ENCODE assay signal across 8 mouse cellular contexts in genomic region chr10:53863486-53864357, GRCm38 (mm10).
A peak's percentile ranks its signal among the peaks of the same experiment; 100 is the strongest.
DNase-seq lines count a peak whose midpoint lies in the region; TF ChIP-seq lines count a peak whose summit lies in the region.

No protein-coding gene starts in this region.

- TF ChIP-seq CTCF in E14TG2a.4 (conservative IDR thresholded peaks at IDR 0.05; ENCODE audit: low read length), result peak; percentile 8; the same call in 1 of the 2 replicates
- peak; percentile 52 for TF ChIP-seq CTCF in lung, adult 2 months (IDR thresholded peaks at IDR 0.05; ENCODE audit: insufficient read depth, low read length)

- 60% methylated on average over 7 of the region's 7 CpGs for WGBS in embryonic facial prominence, embryonic 10.5 days
- WGBS in lung, adult 2 months, result 39% methylated on average over 7 of the region's 7 CpGs

- no peaks in the 10 kb centered on the region for H3K9me3 ChIP-seq in E14TG2a.4 (ENCODE audit: low read length)
- no peaks in the 10 kb centered on the region for H3K9me3 ChIP-seq in embryonic facial prominence, embryonic 10.5 days

- no peaks in the 10 kb centered on the region for H3K27me3 ChIP-seq in E14TG2a.4 (ENCODE audit: insufficient read depth, low read length)
- H3K27me3 ChIP-seq in embryonic facial prominence, embryonic 10.5 days (replicated peaks; ENCODE audit: low read depth, poor library complexity, severe bottlenecking), result no peaks in the 10 kb centered on the region

- H3K4me1 ChIP-seq in E14TG2a.4 (replicated peaks; ENCODE audit: low read depth, low read length), result no peaks in the 10 kb centered on the region
- no peaks in the 10 kb centered on the region for H3K4me1 ChIP-seq in embryonic facial prominence, embryonic 10.5 days
- H3K4me1 ChIP-seq in lung, adult 2 months (ENCODE audit: control insufficient read depth, insufficient read depth, low read length), result no peaks in the 10 kb centered on the region

- peak; percentile 18 for DNase-seq in adrenal gland, adult 8-10 months
- peak; percentile 51 for DNase-seq in embryonic facial prominence, embryonic 10.5 days (ENCODE audit: low spot score)
- peak; percentile 72 for DNase-seq in heart, postnatal 4 days
- peak; percentile 29 to 54 for DNase-seq in layer of hippocampus, adult 8-10 months (ENCODE audit: low spot score in 2 of 2)
- DNase-seq in lung, adult 2 months, result peak; percentile 20
- DNase-seq in ovary, postnatal 14 days (ENCODE audit: low spot score), result peak; percentile 51
- peak; percentile 67 for DNase-seq in thymus, postnatal 4 days

- H3K27ac ChIP-seq in embryonic facial prominence, embryonic 10.5 days (replicated peaks), result no peak overlapping the region

- no peak for TF ChIP-seq POLR2A in lung, adult 2 months (IDR thresholded peaks at IDR 0.05; ENCODE audit: borderline replicate concordance, extremely low read depth, low read depth, low read length)

- no peak overlapping the region for H3K4me3 ChIP-seq in E14TG2a.4 (replicated peaks; ENCODE audit: low read length)
- H3K4me3 ChIP-seq in embryonic facial prominence, embryonic 10.5 days, result no peak overlapping the region
- H3K4me3 ChIP-seq in lung, adult 2 months (replicated peaks; ENCODE audit: extremely low read depth, low read depth, low read length), result no peak overlapping the region

- no peaks in the 10 kb centered on the region for H3K36me3 ChIP-seq in E14TG2a.4 (ENCODE audit: insufficient read depth, low read length)
- H3K36me3 ChIP-seq in embryonic facial prominence, embryonic 10.5 days (replicated peaks), result no peaks in the 10 kb centered on the region

Comparison
In these comparisons a context has a peak if more than half of its experiments do, and no peak if none do; other contexts are left out.
1. DNase-seq: peak in every context shown above with its lines; median percentile 72 in heart, postnatal 4 days; 67 in thymus, postnatal 4 days; 51 in embryonic facial prominence, embryonic 10.5 days; 51 in ovary, postnatal 14 days; 42 in layer of hippocampus, adult 8-10 months; 20 in lung, adult 2 months; 18 in adrenal gland, adult 8-10 months.